Mouse (Mus musculus) urinary bladder, adult 18-20 months (tissue): ENCODE data around the gene Pigh.

Experiments used
- DNase-seq, 2 experiments: peaks; one replicate each; pipeline ENCODE4 v3.0.0; 2022; ENCODE audit warnings: low spot score in 2 of 2, mixed read lengths in 2 of 2

The Pigh gene

DNA sequence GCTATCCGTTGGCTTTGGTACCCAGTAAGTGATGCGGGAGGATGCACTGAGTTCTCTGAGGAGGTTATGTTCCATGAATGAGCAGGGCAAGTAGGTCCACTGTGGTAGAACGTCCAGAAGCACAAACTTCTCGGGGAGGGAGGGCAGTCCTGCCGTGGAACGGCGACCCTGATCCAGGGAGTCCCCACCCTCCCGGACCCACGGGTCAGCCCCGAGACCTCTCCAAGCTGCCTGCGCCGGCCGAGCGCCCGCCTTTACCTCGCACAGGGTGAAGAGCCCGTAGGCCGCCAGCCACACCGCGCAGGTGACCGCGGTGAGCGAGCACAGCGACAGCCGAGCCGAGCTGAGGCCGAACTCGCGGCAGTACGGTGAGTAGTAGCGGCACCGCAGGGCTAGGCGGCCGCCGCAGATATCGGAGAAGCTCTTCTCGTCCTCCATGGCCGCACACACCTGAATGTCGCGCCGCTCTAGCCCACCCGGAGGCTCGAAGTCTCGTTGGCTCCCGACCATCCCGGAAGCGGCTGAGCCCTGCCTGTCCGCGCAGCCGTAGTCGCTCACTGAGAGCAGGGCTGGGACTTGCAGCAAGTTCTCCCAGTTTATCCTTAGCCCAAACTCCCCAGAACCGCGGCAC lies at the start of gene Pigh:
Gene Pigh, minus strand, starts transcription at position 470 of the 631 bp plus-strand sequence.
- DNase-seq = peak; percentile 80 to 88

DNA sequence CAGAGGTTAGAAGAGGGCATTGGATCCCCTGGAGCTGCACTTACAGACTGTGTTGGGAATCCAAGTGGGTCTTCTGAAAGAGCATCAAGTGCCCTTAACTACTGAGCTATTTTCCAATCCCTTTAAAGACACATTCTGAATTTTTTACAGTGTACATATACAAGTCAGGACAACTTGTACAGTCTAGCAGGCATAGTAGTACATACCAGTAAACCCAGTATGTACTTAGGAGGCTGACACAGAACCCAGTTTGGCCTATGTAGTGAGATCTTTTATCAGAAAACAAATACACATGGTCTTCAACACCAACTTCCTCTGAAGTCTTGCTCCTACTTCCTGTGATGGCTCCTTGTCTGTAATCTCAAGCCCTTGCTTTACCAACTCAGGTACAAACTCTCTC lies 49.5 kb upstream of the Pigh start:
- no peak for DNase-seq

GRCm38 (mm10) chr12:79136949-79137348 lies 47.5 kb upstream of the Pigh start:
- no peak for DNase-seq

DNA sequence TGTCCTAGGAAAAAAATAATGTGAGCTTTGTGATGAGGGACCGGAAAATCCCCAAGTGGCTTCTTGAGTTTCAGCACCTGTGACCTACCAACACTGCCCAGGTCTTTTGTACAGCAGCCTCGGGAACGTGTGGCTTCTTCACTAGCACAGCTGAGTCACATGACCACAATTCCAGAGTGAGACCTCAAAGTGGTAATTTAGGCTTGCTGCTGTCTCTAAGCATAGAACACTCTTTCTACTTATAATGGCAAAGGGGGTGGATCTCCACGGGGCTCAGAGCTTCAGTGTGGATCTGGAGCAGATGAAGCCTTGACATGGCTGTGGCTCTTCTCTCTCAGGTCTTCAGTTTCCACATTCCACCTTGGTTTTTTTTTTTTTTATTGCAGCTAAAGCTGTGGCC lies 45.7 kb upstream of the Pigh start:
- DNase-seq = no peak

DNA sequence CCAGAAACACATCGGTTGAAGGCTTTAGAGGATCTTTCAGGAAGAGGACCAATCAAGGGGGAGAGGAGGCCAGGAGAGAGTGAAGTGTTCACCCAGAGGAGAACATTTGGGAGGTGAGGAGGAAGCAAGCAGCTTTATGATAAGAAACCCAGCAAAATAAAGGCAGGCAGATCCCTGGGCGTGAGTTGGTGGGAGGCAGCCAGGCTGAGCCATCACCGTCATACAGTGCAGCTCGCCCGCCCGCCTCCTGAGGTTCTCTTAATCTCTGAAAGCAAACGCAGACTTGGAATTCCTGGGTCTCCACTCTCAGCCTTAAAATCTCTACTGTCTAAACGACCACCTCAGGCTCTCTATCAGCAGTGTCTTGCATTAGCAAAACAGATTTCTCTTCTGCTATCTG lies 45.2 kb upstream of the Pigh start:
- no peak for DNase-seq

GRCm38 (mm10) chr12:79131706-79132460 lies 42.4 kb upstream of the Pigh start:
- no peak for DNase-seq

DNA sequence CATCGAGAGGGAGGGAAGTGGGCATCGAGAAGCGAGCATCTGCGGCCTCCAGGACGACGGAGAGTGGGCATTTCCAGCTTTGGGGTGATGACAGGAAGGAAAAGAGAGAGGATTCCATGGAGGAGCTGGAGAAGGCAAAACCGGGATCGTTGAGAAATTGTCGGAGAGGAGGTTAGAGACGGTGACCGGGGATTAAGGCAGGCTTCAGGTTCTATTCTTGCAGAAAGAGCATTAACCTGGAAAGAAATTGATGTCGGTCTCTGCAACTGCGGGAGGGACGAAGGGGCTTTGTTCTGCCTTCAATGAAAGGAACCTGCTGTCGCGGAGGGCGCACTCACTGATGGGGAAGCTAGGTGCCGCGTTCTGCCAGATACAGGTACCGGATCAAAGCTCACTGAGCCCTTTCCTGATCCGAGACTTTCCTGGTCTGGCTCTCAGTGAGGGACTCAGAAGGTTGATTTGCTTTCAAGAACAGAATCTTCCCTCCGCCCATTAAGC lies 41.8 kb upstream of the Pigh start:
- DNase-seq = no peak

- DNase-seq = peak; percentile 71
Measured at GRCm38 (mm10) chr12:79130299-79131177, 41.1 kb upstream of the Pigh start, which contains the start of gene Arg2. Gene Arg2 (plus strand): TSS chr12:79130777.

- DNase-seq = no peak
Measured at GRCm38 (mm10) chr12:79122820-79123219, 33.4 kb upstream of the Pigh start.

DNA sequence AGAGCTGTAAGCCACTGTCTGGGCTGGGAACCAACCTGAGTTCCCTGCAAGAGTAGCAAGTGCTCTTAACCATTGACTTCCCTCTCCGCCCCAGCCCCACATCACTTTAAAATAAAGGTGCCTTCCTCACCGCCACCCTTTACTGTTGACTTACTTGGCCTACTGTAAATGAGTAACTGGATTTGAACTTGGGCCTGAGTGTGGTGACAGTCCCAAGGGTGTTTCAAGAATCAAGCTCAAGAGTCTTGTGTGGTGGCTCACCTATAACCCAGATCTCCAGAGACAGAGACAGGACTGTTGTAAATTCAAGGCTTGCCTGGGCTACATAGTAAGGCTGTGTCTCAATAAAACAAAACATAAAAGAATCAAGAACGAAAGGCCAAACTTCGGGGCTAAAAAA lies 29.5 kb upstream of the Pigh start:
- DNase-seq = no peak

DNA sequence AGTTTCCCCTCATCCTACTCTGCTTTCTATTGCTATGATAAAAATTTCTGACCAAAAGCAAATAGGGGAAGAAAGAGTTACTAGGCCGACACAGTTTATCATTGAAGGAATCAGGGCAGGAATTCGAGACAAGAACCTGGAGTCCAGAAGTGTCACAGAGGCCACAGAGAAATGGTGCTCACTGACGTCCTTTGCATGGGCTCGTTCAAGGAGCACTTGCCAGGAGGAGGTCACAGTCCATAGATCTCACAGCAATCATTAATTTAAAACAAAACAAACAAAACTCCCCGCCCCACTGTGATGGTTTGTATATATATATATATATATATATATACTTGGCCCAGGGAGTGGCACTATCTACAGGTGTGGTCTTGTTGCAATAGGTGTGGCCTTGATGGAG lies 15.9 kb upstream of the Pigh start:
- DNase-seq = no peak

GRCm38 (mm10) chr12:79104544-79104943 lies 15.1 kb upstream of the Pigh start:
- DNase-seq = no peak

GRCm38 (mm10) chr12:79103773-79104172 lies 14.3 kb upstream of the Pigh start:
- no peak for DNase-seq

DNA sequence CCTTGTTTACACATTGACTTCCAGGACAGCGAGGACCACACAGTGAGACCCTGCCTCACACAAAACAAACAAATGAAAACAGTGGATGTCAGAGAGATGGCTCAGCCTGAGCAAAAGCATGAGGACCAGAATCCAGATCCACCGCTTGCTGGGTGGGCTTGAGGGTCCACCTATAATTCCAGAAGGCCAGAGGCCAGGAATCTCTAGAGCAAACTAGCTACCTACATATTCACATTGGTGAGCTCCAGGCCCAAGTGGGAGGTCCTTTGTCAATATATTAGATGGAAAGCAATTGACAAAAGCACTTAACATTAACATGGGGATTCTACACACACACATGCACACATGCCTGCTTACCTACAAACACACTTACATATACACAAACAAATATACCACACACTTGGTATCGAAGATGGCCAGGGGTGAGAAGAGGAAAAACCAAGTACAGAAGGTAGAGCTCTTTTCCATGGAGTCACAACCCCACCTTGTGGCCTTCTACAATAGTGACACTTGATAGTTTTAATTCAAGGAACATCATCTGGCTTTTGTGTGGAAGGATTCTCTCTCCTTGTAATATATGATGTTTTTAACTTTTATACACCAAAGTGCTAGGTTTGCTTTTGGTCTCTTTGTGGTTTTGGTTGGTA lies 7.8 kb upstream of the Pigh start:
- no peak for DNase-seq

DNA sequence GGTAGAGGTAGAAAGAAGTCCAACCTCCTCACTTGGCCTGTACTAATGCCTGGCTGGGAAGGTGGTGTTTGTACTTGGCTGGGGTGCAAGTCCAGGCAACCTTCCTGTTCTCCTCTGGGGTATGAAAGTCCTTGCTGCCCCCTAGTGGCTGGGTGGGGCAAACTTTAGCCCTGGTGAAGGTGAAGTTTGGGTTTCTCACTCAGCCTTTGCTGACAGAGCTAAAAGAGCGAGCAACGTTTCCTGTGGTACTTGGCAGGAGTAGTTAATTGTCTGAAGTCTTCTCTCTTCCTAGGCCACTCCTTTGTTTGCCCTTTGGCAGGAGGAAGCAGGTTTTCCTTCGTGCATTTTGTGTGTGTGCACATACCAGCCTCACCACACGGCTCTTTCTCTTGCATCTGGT lies 3.1 kb upstream of the Pigh start:
- peak; percentile 68 to 74 for DNase-seq

DNA sequence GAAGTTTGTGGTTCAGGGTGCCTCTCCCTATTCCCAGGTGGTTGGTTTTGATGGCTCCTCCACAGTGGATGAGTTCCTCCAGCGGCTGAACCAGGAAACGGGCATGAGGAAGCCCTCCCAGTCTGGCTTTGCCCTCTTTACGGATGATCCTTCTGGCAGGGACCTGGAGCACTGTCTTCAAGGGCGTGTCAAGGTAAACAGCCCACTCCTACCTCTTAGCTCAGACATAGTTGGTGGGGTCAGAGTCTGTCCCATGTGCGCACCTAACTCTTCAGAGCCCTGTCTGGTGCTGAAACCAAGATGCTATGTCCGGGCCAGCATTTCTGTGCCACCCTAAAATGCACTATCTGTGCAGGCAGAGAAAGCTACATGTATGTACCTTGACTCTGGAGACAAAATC lies 16.1 kb downstream of the Pigh start:
- DNase-seq = no peak

GRCm38 (mm10) chr12:79072576-79072975 lies 16.9 kb downstream of the Pigh start:
- DNase-seq = no peak

DNA sequence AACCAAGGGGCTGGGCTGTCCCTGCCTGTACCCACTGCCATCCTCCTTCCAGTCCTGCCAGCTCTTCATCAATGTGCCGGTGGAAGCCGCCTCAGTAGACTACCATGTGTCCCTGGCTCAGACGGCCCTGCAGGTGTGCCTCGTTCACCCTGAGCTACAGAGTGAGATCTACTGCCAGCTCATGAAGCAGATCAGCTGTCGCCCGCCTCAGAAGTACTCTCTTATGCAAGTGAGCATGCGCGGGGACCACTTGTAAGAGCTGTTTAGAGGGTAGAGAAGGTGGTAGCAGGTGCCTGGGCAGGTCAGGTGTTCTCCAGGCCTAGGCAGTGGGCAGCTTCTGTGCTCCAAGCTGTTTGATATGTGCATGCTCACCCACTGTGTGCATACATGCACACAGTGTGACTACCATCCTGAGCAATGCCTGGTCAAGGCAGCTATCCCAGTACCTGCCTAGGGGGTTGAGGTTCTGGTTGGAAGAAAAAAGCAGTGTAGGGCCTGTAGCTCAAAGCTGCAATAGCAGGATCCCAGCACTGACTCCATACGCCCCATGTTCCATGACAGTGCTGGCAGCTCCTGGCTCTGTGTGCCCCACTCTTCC lies 18.6 kb downstream of the Pigh start:
- no peak for DNase-seq

GRCm38 (mm10) chr12:79069916-79070315 lies 19.5 kb downstream of the Pigh start:
- DNase-seq = no peak

- DNase-seq = no peak
Measured at GRCm38 (mm10) chr12:79069187-79069608, 20.3 kb downstream of the Pigh start.

DNA sequence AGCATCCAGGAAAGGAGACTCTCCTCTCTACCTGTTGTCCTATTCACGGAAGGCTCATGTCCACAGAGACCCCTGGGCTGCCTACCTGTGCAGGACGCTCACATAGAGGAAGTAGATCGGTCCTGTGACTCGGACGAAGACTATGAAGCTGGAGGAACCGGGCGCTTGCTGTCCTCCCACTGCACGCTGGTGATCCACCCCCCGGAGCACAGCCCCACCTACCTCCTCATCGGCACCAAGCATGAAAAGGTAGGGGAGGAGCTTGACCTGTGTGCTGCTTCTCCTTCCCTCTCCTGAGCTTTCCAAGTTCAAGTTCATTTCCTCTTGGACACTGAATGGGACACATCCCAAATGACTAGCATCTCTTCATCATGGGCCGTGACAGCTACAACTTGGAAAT lies 21.1 kb downstream of the Pigh start:
- DNase-seq = no peak
